Mouse (Mus musculus): ENCODE data around the gene Ifi208. TPM values are rescaled to one million over a fixed set of nuclear protein-coding genes. Genes with fewer than 3 reads are reported as not detected.

Ifi208 gene
- polyA plus RNA-seq, 1 experiment from 2014 or later: 0.07 TPM

DNA sequence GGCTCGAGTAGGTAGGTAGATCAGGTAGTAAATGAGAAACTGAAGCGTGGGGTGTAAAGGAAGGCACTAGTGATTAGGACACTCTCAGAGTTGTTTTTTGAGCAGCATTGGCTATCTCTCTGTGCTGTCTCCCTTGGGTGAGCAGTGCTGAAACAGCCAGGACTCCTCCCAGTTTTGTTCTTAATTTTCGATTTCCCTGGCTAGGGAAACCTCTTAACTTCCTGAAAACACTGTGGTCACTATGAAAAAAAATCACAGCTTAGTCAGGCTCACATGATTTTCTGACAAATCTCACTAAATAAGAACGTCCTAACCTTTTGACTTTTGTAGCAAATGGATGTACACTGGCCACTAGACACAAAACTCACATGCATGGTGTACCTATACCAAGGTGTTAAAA lies 68.2 kb downstream of the Ifi208 start, which contains the start of gene Ifi207:
TSS of gene Ifi207 (minus strand) at position 92 of the 400 bp plus-strand sequence.
- no peak for DNase-seq (ENCODE audit: low spot score)
- 77% methylated on average over 4 of the region's 4 CpGs for WGBS
- Histone ChIP-seq H3K4me3 (no peak within 1 kb of the TSS), H3K27ac (replicated peaks) (no peak within 1 kb of the TSS), H3K9me3 (no peaks in the 10 kb centered on the region), H3K27me3 (replicated peaks; ENCODE audit: low read depth, poor library complexity, severe bottlenecking) (no peaks in the 10 kb centered on the region), H3K4me1 (no peaks in the 10 kb centered on the region), H3K36me3 (replicated peaks) (no peaks in the 10 kb centered on the region)

DNA sequence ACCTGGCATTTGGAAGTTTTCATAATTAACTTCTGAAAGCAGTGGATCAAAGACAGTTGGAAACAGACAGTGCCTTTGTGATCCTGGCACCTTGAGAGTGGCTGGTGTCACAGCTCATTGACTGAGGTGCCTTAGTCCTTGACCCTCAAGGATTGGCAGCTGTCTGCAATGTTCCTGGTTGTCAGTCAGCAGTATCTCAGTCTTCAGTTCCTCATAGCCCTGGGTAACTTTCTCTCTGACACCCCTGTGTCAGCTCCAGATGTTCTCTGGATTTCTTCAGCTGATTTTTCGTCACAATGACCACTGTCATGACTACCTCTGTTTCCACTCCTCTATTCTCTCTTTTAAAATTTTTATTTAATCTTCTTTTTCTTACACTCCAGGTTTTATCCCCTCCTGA lies 68.8 kb downstream of the Ifi208 start:
- Histone ChIP-seq H3K4me1 (no peaks in the 10 kb centered on the region), H3K36me3 (replicated peaks) (no peaks in the 10 kb centered on the region), H3K27me3 (replicated peaks; ENCODE audit: low read depth, poor library complexity, severe bottlenecking) (no peaks in the 10 kb centered on the region), H3K4me3 (no peak overlapping the region), H3K27ac (replicated peaks) (no peak overlapping the region), H3K9me3 (no peaks in the 10 kb centered on the region)
- WGBS: 71% methylated on average over 1 of the region's 1 CpGs
- DNase-seq (ENCODE audit: low spot score): no peak

Small RNA genes lying within 50 kb of the gene (microRNA-seq; reads per million reads assigned to microRNA genes)
- gene Gm44339: not detected

Other genes starting within 250 kb of the Ifi208 start
- not detected in 2 replicates for gene Ifi206, start 182.6 kb upstream of the Ifi208 start, polyA plus RNA-seq (2016; fragmentation: Nextera tagmentation; extraction: Ambion mirVana)
- gene Ifi214, start 137.7 kb upstream of the Ifi208 start, polyA plus RNA-seq (2016; fragmentation: Nextera tagmentation; extraction: Ambion mirVana): not detected in 2 replicates
- not detected in 2 replicates for gene Ifi213, start 74.4 kb upstream of the Ifi208 start, polyA plus RNA-seq (2016; fragmentation: Nextera tagmentation; extraction: Ambion mirVana)
- gene Ifi209, start 42.8 kb upstream of the Ifi208 start, polyA plus RNA-seq (2016; fragmentation: Nextera tagmentation; extraction: Ambion mirVana): 0.04 and 0.09 TPM in 2 replicates
- 0.06 and 0.21 TPM in 2 replicates for gene Ifi207, start 68.1 kb downstream of the Ifi208 start, polyA plus RNA-seq (2016; fragmentation: Nextera tagmentation; extraction: Ambion mirVana)
- 0.30 and 0.72 TPM in 2 replicates for gene Ifi204, start 93.3 kb downstream of the Ifi208 start, polyA plus RNA-seq (2016; fragmentation: Nextera tagmentation; extraction: Ambion mirVana)
- 0.11 TPM in 1 of 2 replicates, not detected in the other for gene Ifi211, start 239.4 kb downstream of the Ifi208 start, polyA plus RNA-seq (2016; fragmentation: Nextera tagmentation; extraction: Ambion mirVana)